Comparison of ENCODE assay signal across 8 mouse cellular contexts in genomic region chr1:57429786-57430483, GRCm38 (mm10). TPM values are rescaled to one million over a fixed set of nuclear protein-coding genes. Genes with fewer than 3 reads are reported as not detected.
DNase-seq lines count a peak whose midpoint lies in the region; ATAC-seq and TF ChIP-seq lines count a peak whose summit lies in the region.

No protein-coding gene starts in this region.

- no peak for TF ChIP-seq CTCF in layer of hippocampus, adult 2 months (conservative IDR thresholded peaks at IDR 0.05)

- DNase-seq in kidney, adult 8-10 months = no peak
- DNase-seq in heart, adult 8-10 months (ENCODE audit: low spot score) = peak; percentile 55
- peak; percentile 57 for DNase-seq in kidney, postnatal 10 days
- no peak for DNase-seq in layer of hippocampus, adult 2 months (ENCODE audit: low spot score in 2 of 2)
- DNase-seq in left cerebral cortex, adult 18-20 months (ENCODE audit: low spot score in 2 of 2) = no peak

- H3K4me3 ChIP-seq in kidney, embryonic 15.5 days (replicated peaks) = peak overlapping the region; percentile 14; the same call in 1 of the 2 replicates
- peak overlapping the region; percentile 18; the same call in 1 of the 2 replicates for H3K4me3 ChIP-seq in brown adipose tissue, adult 24 weeks (ENCODE audit: insufficient read depth, low read depth, low read length)
- H3K4me3 ChIP-seq in neural tube, embryonic 13.5 days = peak overlapping the region; percentile 5
- no peak overlapping the region; the same call in 1 of the 2 replicates for H3K4me3 ChIP-seq in layer of hippocampus, adult 2 months

- H3K36me3 ChIP-seq in kidney, embryonic 15.5 days = no peaks in the 10 kb centered on the region
- H3K36me3 ChIP-seq in neural tube, embryonic 13.5 days = no peaks in the 10 kb centered on the region

- H3K27me3 ChIP-seq in kidney, embryonic 15.5 days = 0 out of 2 replicates have a peak, but pooled peaks cover 4% of the 10 kb centered on the region
- H3K27me3 ChIP-seq in neural tube, embryonic 13.5 days = no peaks in the 10 kb centered on the region

- 3% methylated on average over 12 of the region's 12 CpGs for WGBS in kidney, embryonic 15.5 days
- WGBS in neural tube, embryonic 13.5 days = 0% methylated on average over 12 of the region's 12 CpGs

- H3K9me3 ChIP-seq in kidney, embryonic 15.5 days (replicated peaks) = no peaks in the 10 kb centered on the region
- H3K9me3 ChIP-seq in neural tube, embryonic 13.5 days = no peaks in the 10 kb centered on the region

- peaks cover 15% of the 10 kb centered on the region for H3K4me1 ChIP-seq in kidney, embryonic 15.5 days
- no peaks in the 10 kb centered on the region for H3K4me1 ChIP-seq in brown adipose tissue, adult 24 weeks (ENCODE audit: control insufficient read depth, insufficient read depth, insufficient read length, low read length)
- H3K4me1 ChIP-seq in neural tube, embryonic 13.5 days (replicated peaks) = peaks cover 23% of the 10 kb centered on the region

- H3K9ac ChIP-seq in kidney, embryonic 15.5 days = no peak overlapping the region
- H3K9ac ChIP-seq in neural tube, embryonic 13.5 days = peak overlapping the region; percentile 43; the same call in 1 of the 2 replicates

- ATAC-seq in kidney, embryonic 15.5 days (replicated peaks; ENCODE audit: low FRiP score) = peak; percentile 63; the same call in 1 of the 2 replicates
- peak; percentile 58 for ATAC-seq in neural tube, embryonic 13.5 days (ENCODE audit: low read depth)

- peak overlapping the region; percentile 47 for H3K4me2 ChIP-seq in kidney, embryonic 15.5 days
- peak overlapping the region; percentile 45 for H3K4me2 ChIP-seq in neural tube, embryonic 13.5 days

- H3K27ac ChIP-seq in kidney, embryonic 15.5 days = peak overlapping the region; percentile 27; the same call in 1 of the 2 replicates
- no peak overlapping the region for H3K27ac ChIP-seq in brown adipose tissue, adult 24 weeks (replicated peaks; ENCODE audit: low read depth, low read length)
- peak overlapping the region; percentile 46; the same call in 1 of the 2 replicates for H3K27ac ChIP-seq in neural tube, embryonic 13.5 days (replicated peaks)
- no peak overlapping the region for H3K27ac ChIP-seq in layer of hippocampus, adult 2 months

RNA-seq across cellular contexts. Expression of gene Tyw5, which starts 23.0 kb away (rescaled TPM):
- polyA plus RNA-seq in kidney, embryonic 15.5 days (2015; fragmentation: Nextera tagmentation; extraction: Ambion mirVana) = 30.5 and 34.4 TPM in 2 replicates
- 24.1 and 25.6 TPM in 2 replicates for polyA plus RNA-seq in brown adipose tissue, adult 24 weeks (2012; ENCODE audit: insufficient read depth, insufficient read length, missing spikeins)
- total RNA-seq in heart, adult 8-10 months (2022) = 1 to 10 TPM; 3.3 to 4.8 (median 4.2) TPM
- polyA plus RNA-seq in neural tube, embryonic 13.5 days (2015; fragmentation: Nextera tagmentation; extraction: Ambion mirVana) = 25.5 and 28.2 TPM in 2 replicates
- total RNA-seq in layer of hippocampus, adult 2 months (2021) = 10 to 100 TPM; 23.8 to 25.9 TPM
- total RNA-seq in left cerebral cortex, adult 18-20 months (2021) = 10 to 100 TPM; 18.2 to 23.1 TPM

RNA-seq across cellular contexts. Expression of gene Maip1, which starts 23.8 kb away (rescaled TPM):
- polyA plus RNA-seq in kidney, embryonic 15.5 days (2015; fragmentation: Nextera tagmentation; extraction: Ambion mirVana) = 20.4 and 21.8 TPM in 2 replicates
- polyA plus RNA-seq in brown adipose tissue, adult 24 weeks (2012; ENCODE audit: insufficient read depth, insufficient read length, missing spikeins) = 15.7 and 16.7 TPM in 2 replicates
- total RNA-seq in heart, adult 8-10 months (2022) = 10 to 100 TPM in 3 of 4 experiments, 1 to 10 TPM in 1; 10.0 to 11.9 (median 10.9) TPM
- 17.1 and 19.6 TPM in 2 replicates for polyA plus RNA-seq in neural tube, embryonic 13.5 days (2015; fragmentation: Nextera tagmentation; extraction: Ambion mirVana)
- 10 to 100 TPM; 12.1 to 12.5 TPM for total RNA-seq in layer of hippocampus, adult 2 months (2021)
- 10 to 100 TPM; 11.6 to 11.9 TPM for total RNA-seq in left cerebral cortex, adult 18-20 months (2021)

RNA-seq across cellular contexts. Expression of gene 1700066M21Rik, which starts 52.5 kb away (rescaled TPM):
- polyA plus RNA-seq in kidney, embryonic 15.5 days (2015; fragmentation: Nextera tagmentation; extraction: Ambion mirVana) = 12.9 and 13.7 TPM in 2 replicates
- 4.8 and 5.7 TPM in 2 replicates for polyA plus RNA-seq in brown adipose tissue, adult 24 weeks (2012; ENCODE audit: insufficient read depth, insufficient read length, missing spikeins)
- total RNA-seq in heart, adult 8-10 months (2022) = 1 to 10 TPM; 2.3 to 3.3 (median 2.9) TPM
- 16.0 and 16.1 TPM in 2 replicates for polyA plus RNA-seq in neural tube, embryonic 13.5 days (2015; fragmentation: Nextera tagmentation; extraction: Ambion mirVana)
- total RNA-seq in layer of hippocampus, adult 2 months (2021) = 10 to 100 TPM; 22.2 to 24.5 TPM
- 10 to 100 TPM; 21.0 to 21.9 TPM for total RNA-seq in left cerebral cortex, adult 18-20 months (2021)

Comparison
In these comparisons a context has a peak if more than half of its experiments do, and no peak if none do; other contexts are left out.
1. DNase-seq: peak in heart, adult 8-10 months (single experiment) and kidney, postnatal 10 days (single experiment); none in kidney, adult 8-10 months (0 of 2), layer of hippocampus, adult 2 months (0 of 2) and left cerebral cortex, adult 18-20 months (0 of 2).
2. H3K27ac ChIP-seq: peak in kidney, embryonic 15.5 days (single experiment) and neural tube, embryonic 13.5 days (single experiment); none in brown adipose tissue, adult 24 weeks (single experiment) and layer of hippocampus, adult 2 months (single experiment).
3. RNA of gene 1700066M21Rik, which starts 52.5 kb away (total RNA-seq): 22.2 to 24.5 TPM in layer of hippocampus, adult 2 months and 21.0 to 21.9 TPM in left cerebral cortex, adult 18-20 months; 2.3 to 3.3 TPM in heart, adult 8-10 months; every median in the first group is over 4 times any median in the second.